In genomic region chr16:10489483-10489882, GRCm38 (mm10) we compare ENCODE assay signal across 8 mouse cellular contexts. TPM values are rescaled to one million over a fixed set of nuclear protein-coding genes. Genes with fewer than 3 reads are reported as not detected.
DNase-seq lines count a peak whose midpoint lies in the region; ATAC-seq lines count a peak whose summit lies in the region.

No protein-coding gene starts in this region.

- H3K4me2 ChIP-seq in lung, embryonic 16.5 days (ENCODE audit: low read depth, low read length) = peak overlapping the region; percentile 49
- H3K4me2 ChIP-seq in forebrain, embryonic 12.5 days = peak overlapping the region; percentile 42
- H3K4me2 ChIP-seq in limb, embryonic 12.5 days = peak overlapping the region; percentile 48
- peak overlapping the region; percentile 32; the same call in 1 of the 2 replicates for H3K4me2 ChIP-seq in stomach, embryonic 14.5 days (replicated peaks; ENCODE audit: low read depth, low read length)

- H3K4me1 ChIP-seq in lung, embryonic 16.5 days (replicated peaks; ENCODE audit: control insufficient read depth, insufficient read depth, low read length) = no peaks in the 10 kb centered on the region
- H3K4me1 ChIP-seq in forebrain, embryonic 12.5 days = no peaks in the 10 kb centered on the region
- H3K4me1 ChIP-seq in limb, embryonic 12.5 days (replicated peaks) = peaks cover 9% of the 10 kb centered on the region
- H3K4me1 ChIP-seq in stomach, embryonic 14.5 days (ENCODE audit: control insufficient read depth, insufficient read depth, low read length) = peaks cover 6% of the 10 kb centered on the region; the same call in 1 of the 2 replicates

- ATAC-seq in lung, embryonic 16.5 days (ENCODE audit: low read depth) = 0 out of 2 replicates have a peak, but pooled peaks have one; percentile 20
- ATAC-seq in forebrain, embryonic 12.5 days (ENCODE audit: low FRiP score) = no peak
- ATAC-seq in limb, embryonic 12.5 days (ENCODE audit: insufficient number of reproducible peaks, insufficient read depth, low FRiP score, low TSS enrichment, low read depth) = no peak
- no peak for ATAC-seq in stomach, embryonic 14.5 days (ENCODE audit: insufficient number of reproducible peaks, insufficient read depth, low FRiP score, low read depth)
- ATAC-seq in erythroblast, adult 5-6 weeks (replicated peaks; ENCODE audit: low FRiP score, poor library complexity, severe bottlenecking) = no peak

- no peak overlapping the region for H3K27ac ChIP-seq in lung, embryonic 16.5 days (ENCODE audit: low read length)
- H3K27ac ChIP-seq in forebrain, embryonic 12.5 days = no peak overlapping the region
- no peak overlapping the region for H3K27ac ChIP-seq in limb, embryonic 12.5 days
- no peak overlapping the region for H3K27ac ChIP-seq in stomach, embryonic 14.5 days (ENCODE audit: low read length)

- 3% methylated on average over 9 of the region's 9 CpGs for WGBS in lung, embryonic 16.5 days
- WGBS in forebrain, embryonic 12.5 days = 7% methylated on average over 9 of the region's 9 CpGs
- WGBS in limb, embryonic 12.5 days = 5% methylated on average over 9 of the region's 9 CpGs
- 5% methylated on average over 9 of the region's 9 CpGs for WGBS in stomach, embryonic 14.5 days

- no peaks in the 10 kb centered on the region for H3K36me3 ChIP-seq in lung, embryonic 16.5 days (ENCODE audit: control insufficient read depth, insufficient read depth, low read length)
- no peaks in the 10 kb centered on the region for H3K36me3 ChIP-seq in forebrain, embryonic 12.5 days (replicated peaks)
- no peaks in the 10 kb centered on the region for H3K36me3 ChIP-seq in limb, embryonic 12.5 days
- no peaks in the 10 kb centered on the region for H3K36me3 ChIP-seq in stomach, embryonic 14.5 days (ENCODE audit: control insufficient read depth, insufficient read depth, low read length)

- DNase-seq in lung, postnatal 10 days = no peak
- no peak for DNase-seq in layer of hippocampus, postnatal 36 days
- no peak for DNase-seq in right cerebral cortex, postnatal 25 days

- H3K9me3 ChIP-seq in lung, embryonic 16.5 days (ENCODE audit: control insufficient read depth, low read length) = no peaks in the 10 kb centered on the region
- H3K9me3 ChIP-seq in forebrain, embryonic 12.5 days = no peaks in the 10 kb centered on the region
- H3K9me3 ChIP-seq in limb, embryonic 12.5 days = no peaks in the 10 kb centered on the region
- no peaks in the 10 kb centered on the region for H3K9me3 ChIP-seq in stomach, embryonic 14.5 days (ENCODE audit: control insufficient read depth, low read depth, low read length)

- H3K9ac ChIP-seq in lung, embryonic 16.5 days (ENCODE audit: low read length) = peak overlapping the region; percentile 50; the same call in 1 of the 2 replicates
- H3K9ac ChIP-seq in forebrain, embryonic 12.5 days = peak overlapping the region; percentile 26; the same call in 1 of the 2 replicates
- no peak overlapping the region; the same call in 1 of the 2 replicates for H3K9ac ChIP-seq in limb, embryonic 12.5 days (replicated peaks)
- H3K9ac ChIP-seq in stomach, embryonic 14.5 days (replicated peaks; ENCODE audit: low read depth, low read length) = no peak overlapping the region

- peak overlapping the region; percentile 38 for H3K4me3 ChIP-seq in lung, embryonic 16.5 days (ENCODE audit: low read length)
- no peak overlapping the region for H3K4me3 ChIP-seq in forebrain, embryonic 12.5 days (replicated peaks)
- H3K4me3 ChIP-seq in limb, embryonic 12.5 days (replicated peaks) = peak overlapping the region; percentile 21
- H3K4me3 ChIP-seq in stomach, embryonic 14.5 days (ENCODE audit: low read depth, low read length) = 0 out of 2 replicates have a peak overlapping the region, but pooled peaks have one; percentile 11

- H3K27me3 ChIP-seq in lung, embryonic 16.5 days (ENCODE audit: control insufficient read depth, insufficient read depth, low read depth, low read length) = peaks cover 4% of the 10 kb centered on the region
- peaks cover 14% of the 10 kb centered on the region; the same call in 1 of the 2 replicates for H3K27me3 ChIP-seq in forebrain, embryonic 12.5 days
- peaks cover 43% of the 10 kb centered on the region for H3K27me3 ChIP-seq in limb, embryonic 12.5 days
- H3K27me3 ChIP-seq in stomach, embryonic 14.5 days (ENCODE audit: control insufficient read depth, insufficient read depth, low read length) = no peaks in the 10 kb centered on the region

RNA-seq across cellular contexts. Expression of gene Ciita, which starts 9.6 kb away (rescaled TPM):
- polyA plus RNA-seq in lung, embryonic 16.5 days (2015; fragmentation: Nextera tagmentation; extraction: Ambion mirVana) = 0.92 and 1.4 TPM in 2 replicates
- polyA plus RNA-seq in forebrain, embryonic 12.5 days (2016; fragmentation: Nextera tagmentation; extraction: Ambion mirVana) = 0.32 and 0.42 TPM in 2 replicates
- 0.36 and 0.38 TPM in 2 replicates for polyA plus RNA-seq in limb, embryonic 12.5 days (2016; fragmentation: Nextera tagmentation; extraction: Ambion mirVana)
- polyA plus RNA-seq in stomach, embryonic 14.5 days (2014; fragmentation: Nextera tagmentation; extraction: Ambion mirVana) = 0.42 and 0.62 TPM in 2 replicates
- under 1 TPM in 1 of 2 experiments, not detected in 1; 0.10 TPM for total RNA-seq in layer of hippocampus, postnatal 36 days (2021)
- 1.0 TPM in 1 of 2 replicates, not detected in the other for total RNA-seq in erythroblast, adult 5-6 weeks (2015; ENCODE audit: low replicate concordance)
- total RNA-seq in erythroblast, adult 5-6 weeks (2017; ENCODE audit: low replicate concordance) = 0.70 and 2.7 TPM in 2 replicates

RNA-seq across cellular contexts. Expression of gene Tvp23a, which starts 42.3 kb away (rescaled TPM):
- polyA plus RNA-seq in lung, embryonic 16.5 days (2015; fragmentation: Nextera tagmentation; extraction: Ambion mirVana) = 7.8 and 8.1 TPM in 2 replicates
- 35.0 and 36.8 TPM in 2 replicates for polyA plus RNA-seq in forebrain, embryonic 12.5 days (2016; fragmentation: Nextera tagmentation; extraction: Ambion mirVana)
- polyA plus RNA-seq in limb, embryonic 12.5 days (2016; fragmentation: Nextera tagmentation; extraction: Ambion mirVana) = 24.0 and 25.0 TPM in 2 replicates
- polyA plus RNA-seq in stomach, embryonic 14.5 days (2014; fragmentation: Nextera tagmentation; extraction: Ambion mirVana) = 11.4 and 16.0 TPM in 2 replicates
- 10 to 100 TPM; 23.4 to 26.2 TPM for total RNA-seq in layer of hippocampus, postnatal 36 days (2021)
- total RNA-seq in erythroblast, adult 5-6 weeks (2015; ENCODE audit: low replicate concordance) = not detected in 2 replicates
- total RNA-seq in erythroblast, adult 5-6 weeks (2017; ENCODE audit: low replicate concordance) = not detected in 2 replicates

RNA-seq across cellular contexts. Expression of gene Dexi, which starts 53.4 kb away (rescaled TPM):
- polyA plus RNA-seq in lung, embryonic 16.5 days (2015; fragmentation: Nextera tagmentation; extraction: Ambion mirVana) = 9.7 and 16.2 TPM in 2 replicates
- 20.4 and 22.6 TPM in 2 replicates for polyA plus RNA-seq in forebrain, embryonic 12.5 days (2016; fragmentation: Nextera tagmentation; extraction: Ambion mirVana)
- 34.0 and 34.3 TPM in 2 replicates for polyA plus RNA-seq in limb, embryonic 12.5 days (2016; fragmentation: Nextera tagmentation; extraction: Ambion mirVana)
- 25.9 and 28.6 TPM in 2 replicates for polyA plus RNA-seq in stomach, embryonic 14.5 days (2014; fragmentation: Nextera tagmentation; extraction: Ambion mirVana)
- total RNA-seq in layer of hippocampus, postnatal 36 days (2021) = 10 to 100 TPM; 65.8 to 66.8 TPM
- 2.5 TPM in 1 of 2 replicates, not detected in the other for total RNA-seq in erythroblast, adult 5-6 weeks (2015; ENCODE audit: low replicate concordance)
- total RNA-seq in erythroblast, adult 5-6 weeks (2017; ENCODE audit: low replicate concordance) = 1.4 TPM in 1 of 2 replicates, not detected in the other

RNA-seq across cellular contexts. Expression of gene Clec16a, which starts 55.7 kb away (rescaled TPM):
- 27.3 and 30.6 TPM in 2 replicates for polyA plus RNA-seq in lung, embryonic 16.5 days (2015; fragmentation: Nextera tagmentation; extraction: Ambion mirVana)
- polyA plus RNA-seq in forebrain, embryonic 12.5 days (2016; fragmentation: Nextera tagmentation; extraction: Ambion mirVana) = 51.0 and 53.9 TPM in 2 replicates
- 34.6 and 40.6 TPM in 2 replicates for polyA plus RNA-seq in limb, embryonic 12.5 days (2016; fragmentation: Nextera tagmentation; extraction: Ambion mirVana)
- polyA plus RNA-seq in stomach, embryonic 14.5 days (2014; fragmentation: Nextera tagmentation; extraction: Ambion mirVana) = 36.1 and 38.9 TPM in 2 replicates
- total RNA-seq in layer of hippocampus, postnatal 36 days (2021) = 100 to 1,000 TPM in 1 of 2 experiments, 10 to 100 TPM in 1; 97.8 to 103 TPM
- 4.0 and 6.9 TPM in 2 replicates for total RNA-seq in erythroblast, adult 5-6 weeks (2015; ENCODE audit: low replicate concordance)
- total RNA-seq in erythroblast, adult 5-6 weeks (2017; ENCODE audit: low replicate concordance) = 4.6 and 5.4 TPM in 2 replicates

Comparison
In these comparisons a context has a peak if more than half of its experiments do, and no peak if none do; other contexts are left out.
1. H3K9ac ChIP-seq: peak in lung, embryonic 16.5 days (single experiment) and forebrain, embryonic 12.5 days (single experiment); none in limb, embryonic 12.5 days (single experiment) and stomach, embryonic 14.5 days (single experiment).
2. Peak in every context shown above with its lines, with median percentiles within 50 percentile points of each other: H3K4me2 ChIP-seq.